22 mouse cellular contexts compared by ENCODE assay signal in the genomic region with DNA sequence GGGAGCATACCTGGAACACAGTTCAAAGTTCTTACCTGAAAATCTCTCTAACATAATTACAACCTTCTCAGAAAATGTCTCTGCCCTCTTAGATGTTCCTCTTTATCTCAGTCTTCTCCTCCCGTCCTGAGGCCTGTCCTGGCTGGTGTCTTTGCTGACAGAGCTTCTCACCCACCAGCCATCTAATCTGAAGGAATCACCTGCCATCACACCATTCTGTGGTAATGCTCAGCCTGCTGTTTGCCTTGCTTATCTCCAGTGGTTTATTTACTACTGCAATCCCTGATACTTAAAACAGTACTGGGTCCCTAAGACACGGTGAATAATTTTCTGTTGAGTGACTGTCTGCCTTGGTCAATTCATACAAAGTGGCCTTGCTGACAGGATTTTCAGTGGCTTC.
DNase-seq lines count a peak whose midpoint lies in the region; ATAC-seq and TF ChIP-seq lines count a peak whose summit lies in the region.
"Had no signal": no experiment of that assay in that cellular context is flagged by ENCODE, and none has a peak within 500 bp of the region (broad histone marks: within the 10 kb centered on the region; RNA-seq: fewer than 3 reads in every experiment).

No protein-coding gene starts in this region.

- peaks cover 3 to 4% of the 10 kb centered on the region in 2 experiments; a peak in 3 of 4 replicates for H3K27me3 ChIP-seq in MEL (ENCODE audit: control insufficient read depth in 1 of 2, insufficient read depth in 2 of 2, low read length in 2 of 2)
- no peaks in the 10 kb centered on the region for H3K27me3 ChIP-seq in liver, embryonic 15.5 days
- no peaks in the 10 kb centered on the region for H3K27me3 ChIP-seq in forebrain, embryonic 13.5 days
- H3K27me3 ChIP-seq: embryonic facial prominence, embryonic 12.5 days; forebrain, embryonic 15.5 days; lung, embryonic 15.5 days; midbrain, embryonic 13.5 days; neural tube, embryonic 13.5 days had no signal

- peak; percentile 75 to 81 for TF ChIP-seq EP300 in MEL (IDR thresholded peaks at IDR 0.05; ENCODE audit: low read depth in 1 of 2, low read length in 2 of 2)

- peaks cover 0 to 2% of the 10 kb centered on the region in 2 experiments; a peak in 1 of 4 replicates for H3K4me1 ChIP-seq in MEL (ENCODE audit: control insufficient read depth in 1 of 2, insufficient read depth in 2 of 2, low read length in 2 of 2)
- H3K4me1 ChIP-seq in liver, embryonic 15.5 days (replicated peaks) = no peaks in the 10 kb centered on the region; the same call in 1 of the 2 replicates
- no peaks in the 10 kb centered on the region for H3K4me1 ChIP-seq in forebrain, embryonic 13.5 days
- H3K4me1 ChIP-seq: embryonic facial prominence, embryonic 12.5 days; forebrain, embryonic 15.5 days; lung, embryonic 15.5 days; midbrain, embryonic 13.5 days; neural tube, embryonic 13.5 days had no signal

- H3K4me3 ChIP-seq in MEL (ENCODE audit: control insufficient read depth in 1 of 2, insufficient read depth in 1 of 2, low read depth in 2 of 2, low read length in 2 of 2) = no peak overlapping the region
- no peak overlapping the region for H3K4me3 ChIP-seq in liver, embryonic 15.5 days (replicated peaks)
- H3K4me3 ChIP-seq in forebrain, embryonic 13.5 days = no peak overlapping the region
- H3K4me3 ChIP-seq: embryonic facial prominence, embryonic 12.5 days; forebrain, embryonic 15.5 days; lung, embryonic 15.5 days; midbrain, embryonic 13.5 days; neural tube, embryonic 13.5 days had no signal

- H3K4me2 ChIP-seq in liver, embryonic 15.5 days = no peak overlapping the region
- H3K4me2 ChIP-seq in forebrain, embryonic 13.5 days = no peak overlapping the region
- H3K4me2 ChIP-seq: embryonic facial prominence, embryonic 12.5 days; forebrain, embryonic 15.5 days; hindbrain, embryonic 14.5 days; lung, embryonic 15.5 days; midbrain, embryonic 13.5 days; neural tube, embryonic 13.5 days had no signal

- DNase-seq in MEL (ENCODE audit: low read depth, low spot score) (peak; percentile 70), MEL-GATA-1-ER (ENCODE audit: extremely low read depth, low read depth) (peak; percentile 26), liver (peak; percentile 5)
- DNase-seq in cerebellum, adult 9-11 months = no peak
- DNase-seq in layer of hippocampus, adult 11-12 months (ENCODE audit: low spot score) = no peak
- DNase-seq in adrenal gland, adult 2 months = no peak
- DNase-seq: adrenal gland, postnatal 10 days; B cell, adult 2 months; cerebellum, adult 2 months; cerebellum, postnatal 36 days; embryo, embryonic 11 days; kidney, postnatal 14 days; thymus, postnatal 4 days had no signal

- H3K9me3 ChIP-seq in MEL (replicated peaks; ENCODE audit: insufficient read depth, low read length) = no peaks in the 10 kb centered on the region
- no peaks in the 10 kb centered on the region for H3K9me3 ChIP-seq in liver, embryonic 15.5 days (replicated peaks)
- no peaks in the 10 kb centered on the region for H3K9me3 ChIP-seq in forebrain, embryonic 13.5 days (replicated peaks)
- H3K9me3 ChIP-seq: embryonic facial prominence, embryonic 12.5 days; forebrain, embryonic 15.5 days; lung, embryonic 15.5 days; midbrain, embryonic 13.5 days; neural tube, embryonic 13.5 days had no signal

- no peak for TF ChIP-seq POLR2A in MEL (IDR thresholded peaks at IDR 0.05; ENCODE audit: control insufficient read depth in 1 of 2, insufficient read depth in 1 of 2, low read depth in 1 of 2, low read length in 2 of 2, poor library complexity in 1 of 2)

- no peak for TF ChIP-seq RAD21 in MEL (IDR thresholded peaks at IDR 0.05; ENCODE audit: low read depth, low read length)

- H3K27ac ChIP-seq in MEL (ENCODE audit: control insufficient read depth, low read depth, low read length) = no peak overlapping the region
- no peak overlapping the region for H3K27ac ChIP-seq in liver, embryonic 15.5 days (replicated peaks)
- H3K27ac ChIP-seq in forebrain, embryonic 13.5 days = no peak overlapping the region
- H3K27ac ChIP-seq: embryonic facial prominence, embryonic 12.5 days; forebrain, embryonic 15.5 days; hindbrain, embryonic 14.5 days; lung, embryonic 15.5 days; midbrain, embryonic 13.5 days; neural tube, embryonic 13.5 days had no signal

- no peak overlapping the region for H3K9ac ChIP-seq in MEL (ENCODE audit: control insufficient read depth, low read depth, low read length, poor library complexity, severe bottlenecking)
- no peak overlapping the region for H3K9ac ChIP-seq in liver, embryonic 15.5 days
- H3K9ac ChIP-seq in forebrain, embryonic 13.5 days = no peak overlapping the region
- H3K9ac ChIP-seq: embryonic facial prominence, embryonic 12.5 days; forebrain, embryonic 15.5 days; hindbrain, embryonic 14.5 days; lung, embryonic 15.5 days; midbrain, embryonic 13.5 days; neural tube, embryonic 13.5 days had no signal

- H3K79me2 ChIP-seq in MEL (ENCODE audit: control insufficient read depth, insufficient read depth, low read length, poor library complexity) = no peaks in the 10 kb centered on the region

- WGBS in liver, embryonic 15.5 days (ENCODE audit: insufficient replicate concordance) = 5% methylated on average over 2 of the region's 2 CpGs
- 91% methylated on average over 2 of the region's 2 CpGs for WGBS in forebrain, embryonic 13.5 days

- peaks cover 0 to 4% of the 10 kb centered on the region in 2 experiments; a peak in 2 of 4 replicates for H3K36me3 ChIP-seq in MEL (ENCODE audit: control insufficient read depth in 1 of 2, insufficient read depth in 2 of 2, low read length in 2 of 2)
- no peaks in the 10 kb centered on the region for H3K36me3 ChIP-seq in liver, embryonic 15.5 days (replicated peaks)
- H3K36me3 ChIP-seq in forebrain, embryonic 13.5 days (ENCODE audit: poor library complexity, severe bottlenecking) = no peaks in the 10 kb centered on the region
- H3K36me3 ChIP-seq: embryonic facial prominence, embryonic 12.5 days; forebrain, embryonic 15.5 days; lung, embryonic 15.5 days; midbrain, embryonic 13.5 days; neural tube, embryonic 13.5 days had no signal

- TF ChIP-seq CTCF in MEL (IDR thresholded peaks at IDR 0.05 in 2 of 3, conservative IDR thresholded peaks at IDR 0.05 in 1 of 3; ENCODE audit: control insufficient read depth in 1 of 3, insufficient read depth in 1 of 3, low read depth in 2 of 3, low read length in 3 of 3, poor library complexity in 1 of 3, severe bottlenecking in 1 of 3) = no peak

- peak; percentile 74 for ATAC-seq in liver, embryonic 15.5 days (ENCODE audit: insufficient read depth)
- ATAC-seq in forebrain, embryonic 13.5 days = no peak
- ATAC-seq: forebrain, embryonic 15.5 days; intestine, postnatal 0 days; midbrain, embryonic 13.5 days had no signal

TF ChIP-seq in MEL, 35 proteins besides CTCF, POLR2A, EP300 and RAD21:
- no peak for TF ChIP-seq MEF2A (IDR thresholded peaks at IDR 0.05; ENCODE audit: extremely low read depth, insufficient replicate concordance, low read depth, low read length, poor library complexity, severe bottlenecking)
- TF ChIP-seq TBP (IDR thresholded peaks at IDR 0.05; ENCODE audit: low read depth, low read length) = no peak
- TF ChIP-seq SIN3A (IDR thresholded peaks at IDR 0.05; ENCODE audit: low read length) = no peak
- TF ChIP-seq MAX (IDR thresholded peaks at IDR 0.05; ENCODE audit: low read length) = no peak
- no peak for TF ChIP-seq MYB (IDR thresholded peaks at IDR 0.05; ENCODE audit: low read depth, low read length)
- TF ChIP-seq HCFC1 (IDR thresholded peaks at IDR 0.05; ENCODE audit: low read depth, low read length) = no peak
- no peak for TF ChIP-seq JUND (IDR thresholded peaks at IDR 0.05; ENCODE audit: low read depth, low read length)
- no peak for TF ChIP-seq KAT2A (conservative IDR thresholded peaks at IDR 0.05; ENCODE audit: low read depth, low read length)
- TF ChIP-seq RCOR1 (IDR thresholded peaks at IDR 0.05; ENCODE audit: low read depth, low read length) = peak; percentile 84
- peak; percentile 70 for TF ChIP-seq TAL1 (IDR thresholded peaks at IDR 0.05; ENCODE audit: low read length)
- TF ChIP-seq POLR2AphosphoS5 (IDR thresholded peaks at IDR 0.05; ENCODE audit: borderline replicate concordance, low read depth, low read length) = no peak
- TF ChIP-seq ELF1 (IDR thresholded peaks at IDR 0.05; ENCODE audit: low read depth, low read length) = no peak
- peak; percentile 74 for TF ChIP-seq TCF12 (IDR thresholded peaks at IDR 0.05; ENCODE audit: low read depth, low read length)
- TF ChIP-seq POLR2AphosphoS2 (IDR thresholded peaks at IDR 0.05; ENCODE audit: low read length) = no peak
- peak; percentile 17; the same call in 1 of the 2 replicates for TF ChIP-seq BHLHE40 (IDR thresholded peaks at IDR 0.05; ENCODE audit: borderline replicate concordance, low read depth, low read length)
- TF ChIP-seq MAZ (IDR thresholded peaks at IDR 0.05; ENCODE audit: low read depth, low read length) = no peak
- TF ChIP-seq NRF1 (IDR thresholded peaks at IDR 0.05; ENCODE audit: insufficient read depth, low read depth, low read length, poor library complexity, severe bottlenecking) = no peak
- no peak for TF ChIP-seq UBTF (IDR thresholded peaks at IDR 0.05; ENCODE audit: borderline replicate concordance, insufficient read depth, low read depth, low read length)
- TF ChIP-seq ETS1 (IDR thresholded peaks at IDR 0.05; ENCODE audit: low read depth, low read length) = peak; percentile 43; the same call in 1 of the 2 replicates
- TF ChIP-seq MXI1 (IDR thresholded peaks at IDR 0.05; ENCODE audit: low read depth, low read length) = no peak
- peak; percentile 71 for TF ChIP-seq GATA1 (IDR thresholded peaks at IDR 0.05; ENCODE audit: low read depth, low read length)

Comparison
In these comparisons a context has a peak if more than half of its experiments do, and no peak if none do; other contexts are left out.
1. DNase-seq: peak in MEL (single experiment), MEL-GATA-1-ER (single experiment) and liver (single experiment); none in cerebellum, adult 9-11 months (single experiment), layer of hippocampus, adult 11-12 months (single experiment) and adrenal gland, adult 2 months (single experiment).